Mouse (Mus musculus) thymus, adult 2 months (tissue): ENCODE results near the gene Lrp6.

ENCODE experiments used
- CTCF ChIP-seq: fragments of 200-500 bp; IDR thresholded peaks from 2 replicates; pipeline ENCODE4 v1.5.1; 2012; ENCODE audit warnings: mild to moderate bottlenecking, control low read depth, low read length, moderate library complexity, borderline replicate concordance; ENCODE audit not compliant: control insufficient read depth, poor library complexity, insufficient read depth; ENCODE audit errors: extremely low read depth
- POLR2A ChIP-seq: fragments of 200-500 bp; IDR thresholded peaks from 2 replicates; pipeline ENCODE4 v1.6.1; 2012; ENCODE audit warnings: mild to moderate bottlenecking, low read length, control low read depth, moderate library complexity; ENCODE audit not compliant: control insufficient read depth, poor library complexity, insufficient read depth; ENCODE audit errors: extremely low read depth

DNA sequence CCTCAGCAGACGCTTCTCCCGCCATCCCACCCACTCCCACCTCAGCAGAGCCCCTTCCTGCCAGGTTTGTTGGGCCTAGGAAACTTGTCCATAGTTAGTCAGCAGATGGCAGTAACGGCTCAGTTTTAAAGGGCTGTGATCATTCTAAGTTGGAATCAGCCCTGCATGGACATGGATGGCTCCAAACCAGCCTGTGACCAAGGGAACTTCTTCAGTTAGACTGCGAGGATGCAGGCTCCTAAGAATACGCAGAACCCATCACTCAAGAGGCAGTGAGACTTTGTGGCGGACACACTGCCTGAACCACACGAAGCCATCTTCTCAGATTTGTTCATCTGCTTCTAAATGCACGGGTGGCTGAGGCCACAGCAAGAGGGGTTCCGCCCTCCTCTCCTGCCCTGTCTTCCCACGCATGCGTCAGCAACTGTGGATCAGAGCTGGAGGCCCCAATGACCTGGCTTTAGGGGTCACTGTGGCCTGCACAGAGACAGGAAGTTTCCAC, 141.5 kb downstream of the Lrp6 start:
- peak; percentile 31; the same call in 1 of the 2 replicates for TF ChIP-seq CTCF
- no peak for TF ChIP-seq POLR2A
